Mouse (Mus musculus) thymus, postnatal 36 days (tissue): ENCODE results near the gene Cyp2c23.
A peak's percentile ranks its signal among the peaks of the same experiment; 100 is the strongest.

Source experiments
- DNase-seq, 2 experiments: peaks; one replicate each; pipeline ENCODE4 v3.0.0; 2022; ENCODE audit warnings: mixed read lengths in 2 of 2

Gene Cyp2c23

DNA sequence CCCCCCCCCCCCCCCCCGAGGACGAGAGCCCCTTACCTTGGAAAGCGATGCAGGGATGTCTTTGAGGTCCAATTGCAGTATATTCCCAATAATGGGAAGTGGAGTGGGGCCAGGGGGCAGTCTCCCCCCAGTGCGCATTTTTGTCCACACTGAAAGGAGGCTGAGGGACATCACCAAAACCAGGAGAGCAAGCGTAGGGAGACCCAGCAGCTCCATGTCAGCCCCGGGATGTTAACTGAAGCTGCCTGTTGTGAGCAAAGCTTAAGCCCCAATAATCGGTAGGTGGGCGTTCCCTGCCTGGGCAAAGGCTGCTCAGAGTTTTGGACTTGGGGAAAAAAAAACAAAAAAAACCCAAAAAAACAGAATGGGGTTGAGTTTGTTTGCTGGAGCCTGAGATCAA lies at the start of gene Cyp2c23:
Cyp2c23 (minus strand) TSS at position 237 of the 400 bp plus-strand sequence.
- DNase-seq: no peak

GRCm38 (mm10) chr19:44077024-44077423 lies 48.0 kb upstream of the Cyp2c23 start:
- DNase-seq: no peak

DNA sequence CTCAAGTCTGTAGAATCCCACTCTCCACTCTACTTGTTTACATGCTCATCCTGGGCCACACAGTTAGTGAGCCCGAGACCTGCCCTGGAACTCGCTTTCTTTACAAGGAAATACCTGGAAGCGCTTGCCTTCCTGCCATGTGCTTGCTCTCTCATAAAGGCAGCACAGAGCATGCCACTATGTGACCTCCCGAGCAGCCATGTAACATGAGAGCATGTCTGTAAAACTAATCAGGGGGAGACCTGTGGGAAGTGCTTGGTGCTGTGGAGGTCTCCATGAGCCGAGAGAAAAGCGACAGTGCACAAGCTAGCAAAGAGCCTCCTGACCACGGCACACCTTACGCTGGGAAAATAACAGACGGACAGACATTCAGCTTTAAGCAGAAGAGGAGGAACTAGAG lies 47.4 kb upstream of the Cyp2c23 start:
- no peak for DNase-seq

DNA sequence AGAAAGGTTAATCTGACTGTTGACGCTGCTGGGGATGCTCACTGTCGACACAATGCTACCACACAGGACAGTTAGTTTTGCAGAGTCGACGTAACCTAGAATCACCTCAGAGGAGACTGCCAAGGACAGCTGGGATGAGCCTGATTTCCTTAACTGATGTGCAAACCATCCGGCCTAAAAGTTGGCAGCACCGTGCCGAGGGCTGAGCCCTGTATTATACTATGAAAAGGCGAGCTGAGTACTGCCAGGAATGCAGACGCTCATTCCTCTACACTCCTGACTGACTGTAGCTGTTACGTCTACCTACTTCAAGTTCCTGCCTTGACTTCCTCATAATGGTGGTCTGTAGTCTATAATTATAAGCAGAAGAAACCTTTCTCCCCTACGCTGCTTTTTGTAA lies 46.0 kb upstream of the Cyp2c23 start:
- DNase-seq: no peak

DNA sequence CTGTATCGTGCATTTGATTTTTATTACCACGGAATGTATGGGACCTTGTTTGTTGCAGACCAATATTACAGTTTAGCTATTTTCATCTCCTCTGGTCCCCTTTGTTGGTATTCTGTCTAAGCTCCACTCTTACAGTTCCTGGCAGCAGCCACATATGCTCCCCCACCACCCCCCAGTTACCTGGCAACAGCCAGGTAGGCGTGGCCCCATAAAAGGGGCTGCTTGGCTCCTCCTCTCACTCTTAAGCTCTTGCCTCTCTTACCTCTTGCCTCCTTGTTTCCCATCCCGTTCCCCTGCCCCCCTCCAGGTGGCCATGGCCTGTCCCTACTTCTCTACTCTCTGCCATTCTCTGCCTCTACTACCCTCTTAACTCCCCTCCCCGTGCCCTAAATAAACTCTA lies 42.2 kb upstream of the Cyp2c23 start:
- DNase-seq: peak; percentile 3 to 9

GRCm38 (mm10) chr19:44069914-44070232 lies 40.9 kb upstream of the Cyp2c23 start:
- no peak for DNase-seq

DNA sequence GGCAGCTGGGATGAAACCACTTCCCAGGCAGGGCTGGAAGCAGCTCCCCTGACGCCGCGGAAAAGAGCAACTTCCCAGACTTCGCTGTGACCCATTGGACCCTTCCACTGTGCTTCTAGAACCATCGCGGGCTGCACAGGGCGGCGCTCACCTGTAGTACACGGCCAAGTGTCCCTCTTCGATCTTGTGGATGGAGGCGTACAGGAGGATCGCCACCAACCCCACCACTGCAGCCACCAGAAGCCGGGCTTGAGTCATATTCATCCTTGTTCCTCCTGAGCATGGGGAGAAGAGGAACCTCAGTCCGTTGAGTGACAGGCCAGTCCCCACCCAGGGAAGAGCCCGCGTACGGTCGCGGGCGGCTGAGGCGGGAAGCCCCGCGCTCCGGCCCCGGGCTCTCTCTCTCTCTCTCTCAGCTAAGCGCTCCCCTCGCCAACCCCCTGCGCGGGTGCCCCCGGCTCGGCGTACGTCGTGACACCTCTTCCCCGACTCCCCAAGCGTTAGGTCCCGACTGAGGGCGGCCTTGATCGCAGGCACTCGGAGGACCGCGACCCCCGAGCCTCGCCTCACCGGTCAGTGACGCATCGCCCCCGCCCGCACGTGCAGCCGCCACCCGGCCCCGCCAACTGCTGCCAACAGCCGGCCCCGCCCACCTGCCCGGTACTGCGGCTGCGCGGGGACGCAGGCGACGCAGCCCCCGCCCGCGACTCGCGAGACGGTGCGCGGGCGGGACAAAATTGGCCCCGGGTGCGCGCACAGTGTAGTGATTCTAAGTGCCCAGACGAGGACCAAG lies 40.3 kb upstream of the Cyp2c23 start, which contains the start of gene Erlin1:
Erlin1 (minus strand) TSS at position 665 of the 793 bp plus-strand sequence.
- DNase-seq: peak; percentile 88 to 90

DNA sequence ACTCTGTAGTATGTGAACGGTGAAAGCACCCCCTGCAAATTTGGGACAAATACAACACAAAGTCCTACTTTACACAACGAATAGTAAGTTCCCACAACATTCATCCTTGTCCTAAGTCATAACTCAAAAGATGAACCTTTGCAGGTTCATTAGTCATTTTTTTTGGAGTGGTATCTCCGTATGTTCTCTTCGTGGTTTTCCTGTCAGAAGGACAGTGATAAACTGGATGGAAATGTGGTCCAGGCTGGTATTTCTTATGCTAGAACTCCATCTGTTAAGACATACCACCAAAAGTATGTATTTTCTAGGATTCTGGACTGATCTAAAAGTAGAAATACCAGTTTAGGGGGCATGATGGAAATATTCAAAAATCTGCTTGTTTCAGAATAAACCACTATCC lies 39.2 kb upstream of the Cyp2c23 start:
- no peak for DNase-seq

DNA sequence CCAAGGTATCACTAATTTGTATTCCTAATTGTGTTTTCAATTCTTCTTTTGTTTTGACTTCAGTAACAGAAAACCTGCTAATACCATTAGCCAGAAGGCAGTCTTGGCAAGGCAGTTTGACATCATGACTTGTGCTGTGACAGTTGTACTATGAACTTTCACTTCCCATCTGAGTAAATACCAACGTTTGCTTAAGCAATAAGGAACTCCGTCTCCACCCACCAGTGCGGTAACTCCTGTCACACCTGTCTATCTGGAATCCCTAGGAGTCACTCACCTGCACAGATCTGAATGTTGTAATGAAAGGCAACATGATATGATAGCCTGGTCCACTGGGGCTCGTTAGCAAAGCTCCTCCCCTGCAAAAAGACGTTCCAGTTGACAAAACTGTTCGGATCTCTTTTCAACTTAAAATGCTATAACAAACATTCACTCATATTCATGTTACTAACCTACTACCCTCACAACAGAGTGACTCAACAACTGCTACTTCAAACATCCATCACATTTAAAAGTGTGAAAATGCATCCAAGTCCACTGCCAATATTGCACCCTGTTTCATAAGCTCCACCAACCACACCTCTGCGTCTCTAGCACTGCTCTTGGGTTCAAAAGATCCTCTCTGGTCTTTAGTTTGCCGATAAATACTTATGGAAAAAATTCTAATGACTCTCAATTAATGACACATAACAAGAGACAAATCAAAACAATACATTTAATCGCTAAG lies 38.5 kb upstream of the Cyp2c23 start:
- DNase-seq: no peak

DNA sequence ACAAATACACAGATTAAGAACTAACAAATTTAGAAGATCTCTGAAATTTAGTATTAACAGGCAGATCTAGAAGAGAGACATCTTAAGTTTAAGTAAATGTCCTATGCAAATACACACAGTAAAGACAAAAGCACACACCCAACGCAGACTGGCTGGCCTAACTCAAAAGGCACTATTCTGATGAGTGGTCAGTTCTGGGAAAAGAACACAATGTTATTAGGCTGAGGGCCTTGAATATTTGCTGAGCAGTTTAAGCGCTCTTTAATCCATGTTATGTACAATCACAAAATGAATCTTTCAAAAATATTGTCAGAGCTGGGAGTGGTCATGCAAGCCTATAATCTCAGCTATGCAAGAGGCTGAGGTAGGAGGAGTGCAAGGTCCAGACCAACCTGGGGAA lies 35.7 kb upstream of the Cyp2c23 start:
- no peak for DNase-seq

DNA sequence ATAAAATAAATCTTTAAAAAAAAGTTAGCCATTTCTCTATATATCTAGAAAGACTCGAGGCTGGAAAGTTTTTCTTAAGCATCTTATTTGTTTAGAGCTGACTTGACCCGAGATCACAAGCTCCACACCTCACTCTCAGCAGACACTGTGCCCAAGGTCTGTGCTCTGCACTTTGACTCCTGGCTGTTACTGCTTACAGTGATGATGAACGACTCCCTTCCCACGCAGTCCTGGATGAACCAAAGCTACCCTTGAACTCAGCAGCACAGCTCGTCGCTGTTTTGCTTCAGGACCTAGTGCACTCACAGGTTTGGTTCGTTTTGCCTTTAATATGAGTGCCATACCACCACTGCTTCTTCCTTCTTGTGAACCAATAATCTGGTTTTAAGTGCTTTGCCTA lies 34.8 kb upstream of the Cyp2c23 start:
- DNase-seq: no peak

DNA sequence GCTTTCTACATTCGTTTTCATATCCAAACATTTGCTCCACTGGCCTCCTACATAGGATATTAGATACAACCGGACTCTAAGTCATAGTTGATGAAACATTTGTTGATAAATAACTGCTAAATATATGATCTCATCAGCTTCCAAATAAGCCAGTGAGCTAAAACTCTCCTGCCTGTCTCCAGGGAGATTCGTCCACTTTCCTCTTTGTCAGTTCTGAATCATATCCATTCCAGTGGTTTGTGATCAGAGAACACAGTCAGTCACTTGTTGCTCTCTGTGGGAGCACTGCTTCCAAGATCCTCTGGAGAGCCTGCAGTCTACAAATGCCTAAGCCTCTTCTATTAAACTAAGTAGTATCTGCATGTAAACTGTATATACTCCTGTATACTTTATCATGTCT lies 31.2 kb upstream of the Cyp2c23 start:
- DNase-seq: no peak

GRCm38 (mm10) chr19:44055173-44055826 lies 26.3 kb upstream of the Cyp2c23 start:
- DNase-seq: no peak

GRCm38 (mm10) chr19:44050388-44050787 lies 21.4 kb upstream of the Cyp2c23 start:
- DNase-seq: no peak

DNA sequence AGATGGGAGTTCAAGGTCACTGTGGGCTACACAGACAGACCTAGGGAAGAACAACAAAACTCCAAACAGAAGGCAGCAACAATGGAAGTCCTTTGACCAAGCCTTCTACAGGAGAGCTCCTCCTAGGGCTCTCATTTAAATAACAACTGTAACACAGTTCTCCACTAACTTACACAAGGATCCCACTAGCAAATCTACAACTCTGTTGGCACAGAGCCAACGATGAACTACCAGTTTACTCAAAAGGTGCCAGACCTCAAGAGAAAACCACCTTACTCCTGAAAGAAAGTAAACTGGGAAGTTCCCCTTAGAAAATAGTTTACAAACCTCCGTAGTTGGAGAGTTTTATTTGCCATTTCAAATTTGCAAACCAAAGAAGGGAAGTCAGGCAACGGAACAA lies 20.3 kb upstream of the Cyp2c23 start:
- no peak for DNase-seq

DNA sequence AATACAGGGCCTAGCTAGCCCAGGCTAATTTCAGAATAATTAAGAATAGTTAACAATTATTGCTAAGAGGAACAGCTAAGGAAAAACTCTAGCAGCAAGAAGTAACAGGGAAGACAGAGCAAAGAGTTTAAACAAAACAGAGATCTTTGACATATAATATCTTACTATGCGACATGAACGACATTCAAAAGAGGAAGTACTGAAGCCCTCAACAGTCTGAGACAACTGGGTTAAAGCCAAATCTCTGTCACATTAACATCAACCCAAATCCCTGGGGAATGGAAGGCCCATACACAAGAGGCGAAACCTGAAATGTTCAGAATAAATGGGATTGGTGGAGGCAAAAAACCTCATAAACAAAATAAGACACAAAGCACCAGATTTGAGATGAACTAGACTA lies 16.8 kb upstream of the Cyp2c23 start:
- no peak for DNase-seq

DNA sequence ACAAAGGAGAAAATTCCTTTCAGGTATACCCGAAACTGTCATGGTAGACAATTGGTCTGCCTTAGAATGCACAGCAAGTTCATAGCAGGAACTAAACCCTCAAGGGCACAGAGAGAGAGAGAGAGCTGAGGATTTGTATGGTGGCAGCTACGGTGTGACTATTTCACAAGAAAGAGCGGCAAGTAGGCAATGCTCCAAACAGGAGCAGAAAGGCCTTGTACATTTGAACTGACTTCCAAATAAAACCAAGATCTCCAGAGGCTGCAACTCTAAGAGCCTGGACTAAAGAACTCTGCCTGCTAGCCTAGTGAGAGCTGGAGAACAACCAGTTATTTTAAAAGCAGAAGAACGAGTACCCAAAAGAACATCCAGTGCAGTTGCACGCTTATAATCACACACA lies 13.1 kb upstream of the Cyp2c23 start:
- DNase-seq: no peak

DNA sequence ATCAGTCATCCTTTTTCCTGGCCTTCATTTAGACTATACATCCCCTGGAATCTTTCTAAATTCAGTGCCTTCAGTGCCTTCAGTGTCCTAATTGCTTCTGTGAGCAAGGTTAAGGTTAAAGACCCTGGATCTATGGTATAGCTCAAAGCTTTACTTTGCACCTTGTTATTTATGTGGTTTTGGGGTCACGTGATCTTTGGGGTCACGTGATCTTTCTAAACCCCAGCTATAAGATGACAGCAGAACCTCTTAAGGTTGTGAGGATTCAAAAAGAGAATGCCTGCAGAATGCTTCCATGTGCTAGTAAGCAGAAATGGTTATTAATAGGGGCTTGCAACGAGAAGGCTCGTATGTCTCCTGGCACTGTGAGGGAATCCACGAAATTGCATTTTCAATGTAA lies 4.4 kb upstream of the Cyp2c23 start:
- DNase-seq: no peak

GRCm38 (mm10) chr19:44032046-44032744 lies 3.2 kb upstream of the Cyp2c23 start:
- no peak for DNase-seq

DNA sequence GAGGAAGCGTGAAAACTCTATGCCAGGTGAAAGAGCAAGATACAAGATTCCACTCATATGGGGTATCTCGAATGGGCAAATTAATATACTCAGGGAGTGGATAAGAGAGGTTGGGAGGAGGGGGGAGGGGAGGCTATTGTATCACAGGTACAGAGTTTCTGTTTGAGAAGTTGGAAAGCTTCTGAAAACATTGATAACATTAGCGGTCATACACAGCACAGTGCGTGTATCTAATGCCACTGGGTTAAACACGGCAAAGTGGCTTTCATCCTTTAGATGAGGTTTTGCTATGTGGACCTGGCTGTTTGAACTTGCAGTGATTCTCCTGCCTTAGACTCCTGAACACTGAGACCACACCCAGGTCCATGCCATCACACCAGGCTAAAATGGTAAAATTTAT lies 1.0 kb upstream of the Cyp2c23 start:
- no peak for DNase-seq

DNA sequence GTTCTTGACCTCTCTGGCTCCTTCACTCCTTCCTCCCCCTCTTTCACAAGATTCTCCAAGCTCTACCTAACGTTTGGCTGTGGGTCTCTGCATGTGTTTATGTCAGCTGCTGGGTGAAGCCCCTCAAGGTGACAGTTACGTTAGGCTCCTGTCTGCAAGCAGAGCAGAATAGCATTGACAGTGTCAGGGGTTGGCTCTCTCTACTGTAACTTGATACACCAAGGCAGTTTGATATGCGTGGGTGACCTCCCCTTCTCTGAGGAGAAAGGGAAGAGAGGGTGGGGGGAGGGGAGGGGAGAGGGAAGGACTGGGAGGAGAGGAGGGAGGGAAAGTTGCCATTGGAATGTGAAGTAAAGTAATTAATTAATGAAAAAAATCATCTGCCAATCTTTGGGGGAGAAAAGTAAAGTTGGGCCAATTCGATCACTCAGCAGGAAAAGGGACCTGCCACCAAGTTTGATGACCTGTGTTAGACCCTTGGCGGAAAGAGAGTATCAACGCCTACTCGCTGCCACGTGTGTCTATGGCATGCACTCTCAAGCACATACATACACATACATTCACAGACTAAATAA lies 2.0 kb downstream of the Cyp2c23 start:
- DNase-seq: no peak

DNA sequence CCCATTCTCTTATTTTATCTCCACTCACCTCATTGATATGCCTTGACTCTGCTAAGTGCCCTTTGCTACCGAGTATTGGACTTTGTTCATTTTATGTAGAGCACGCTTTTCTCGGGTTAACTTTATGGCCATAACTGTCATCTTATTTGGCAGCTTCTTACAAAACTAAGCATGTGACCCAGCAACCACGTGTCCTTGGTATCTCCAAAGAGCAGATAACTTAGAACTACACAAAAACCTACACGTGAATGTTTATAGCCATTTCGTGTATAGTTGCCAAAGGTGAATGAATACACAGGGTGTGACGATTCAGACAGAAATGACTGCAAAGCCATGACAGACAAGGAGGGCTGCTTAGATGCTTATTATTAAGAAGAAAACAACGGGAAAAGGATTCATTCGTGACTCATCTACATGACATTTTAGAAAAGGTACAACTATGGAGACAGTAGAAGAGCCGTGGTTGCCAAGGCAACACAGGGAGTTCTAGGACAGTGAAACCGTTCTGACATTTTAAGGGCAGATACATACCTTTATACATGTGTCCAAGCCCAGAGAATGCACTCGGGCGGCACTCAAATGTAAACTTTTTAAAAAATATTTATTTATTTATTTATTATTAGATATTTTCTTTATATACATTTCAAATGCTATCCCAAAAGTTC lies 4.0 kb downstream of the Cyp2c23 start:
- no peak for DNase-seq
